Mouse (Mus musculus): ENCODE data around the gene 9330182O14Rik. TPM values are rescaled to one million over a fixed set of nuclear protein-coding genes. Genes with fewer than 3 reads are reported as not detected.

The 9330182O14Rik gene
- polyA plus RNA-seq, 1 experiment from 2014 or later, result not detected

DNA sequence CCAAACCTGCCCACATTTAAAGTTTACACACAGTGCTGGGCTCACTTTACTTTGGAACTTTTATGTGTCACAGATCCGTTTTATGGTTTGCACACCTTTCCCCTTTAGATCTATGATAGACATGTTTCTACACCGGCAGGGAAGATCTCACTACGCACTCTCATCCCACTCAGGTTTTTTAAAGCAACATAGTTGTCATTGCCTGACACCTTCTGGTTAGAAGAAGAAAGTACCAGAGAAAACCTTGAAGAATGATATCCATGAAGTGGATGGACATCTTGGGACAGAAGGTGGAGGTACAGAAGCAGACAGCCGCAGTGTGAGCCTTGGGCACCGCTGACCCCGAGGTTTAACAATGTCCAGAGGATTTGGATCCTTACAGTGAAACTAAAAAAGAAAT, 23.5 kb downstream of the 9330182O14Rik start:
- Histone ChIP-seq H3K27me3 (no peaks in the 10 kb centered on the region), H3K4me2 (replicated peaks) (no peak overlapping the region), H3K36me3 (no peaks in the 10 kb centered on the region), H3K4me1 (no peaks in the 10 kb centered on the region), H3K9ac (no peak overlapping the region), H3K4me3 (no peak overlapping the region), H3K27ac (no peak overlapping the region), H3K9me3 (no peaks in the 10 kb centered on the region)
- 82% methylated on average over 6 of the region's 6 CpGs for WGBS
- no peak for ATAC-seq (ENCODE audit: low FRiP score, low read depth)

DNA sequence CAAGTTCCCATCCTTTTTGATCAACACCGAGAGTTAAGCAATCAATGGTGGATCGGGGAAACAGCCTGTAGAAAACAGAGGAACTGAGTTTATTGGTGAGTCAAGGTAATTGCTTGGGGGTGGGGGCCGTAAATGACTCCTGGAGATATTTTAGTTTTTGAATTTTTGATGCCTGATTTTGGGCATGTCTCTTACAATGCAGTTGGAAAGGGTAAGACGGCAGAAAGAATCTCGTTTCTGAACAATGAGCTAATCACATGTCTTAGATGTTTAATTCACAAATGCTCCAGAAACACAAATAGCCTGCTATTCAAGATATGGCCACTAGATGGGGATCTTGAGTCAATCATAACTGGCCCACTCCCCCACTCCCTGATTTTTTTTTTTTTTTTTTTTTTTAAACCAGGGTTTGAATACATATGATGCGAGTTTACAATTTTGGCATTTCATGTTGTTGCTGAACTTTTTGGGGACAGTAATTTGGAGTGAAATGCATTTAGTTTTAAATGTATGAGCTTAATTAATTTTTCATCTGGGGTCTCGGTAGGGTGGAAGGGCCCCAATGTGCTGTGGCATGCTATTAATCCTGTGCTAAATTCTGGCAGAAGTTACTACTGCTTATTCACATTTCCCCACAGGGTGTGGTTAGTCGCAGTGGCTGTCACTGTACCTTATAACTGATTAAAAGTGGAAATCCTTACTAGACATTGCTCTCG, 32.6 kb downstream of the 9330182O14Rik start:
- H3K4me1 ChIP-seq, result peaks cover 15% of the 10 kb centered on the region
- H3K9me3 ChIP-seq, result no peaks in the 10 kb centered on the region
- WGBS, result 20% methylated on average over 9 of the region's 9 CpGs
- H3K27ac ChIP-seq, result peak overlapping the region; percentile 22; the same call in 1 of the 2 replicates
- H3K9ac ChIP-seq, result no peak overlapping the region
- no peaks in the 10 kb centered on the region for H3K36me3 ChIP-seq
- no peak overlapping the region for H3K4me3 ChIP-seq
- 0 out of 2 replicates have a peak, but pooled peaks cover 6% of the 10 kb centered on the region for H3K27me3 ChIP-seq
- ATAC-seq (ENCODE audit: low FRiP score, low read depth), result no peak
- peak overlapping the region; percentile 45 for H3K4me2 ChIP-seq (replicated peaks)

GRCm38 (mm10) chr15:40167276-40168139, 33.3 kb downstream of the 9330182O14Rik start:
- Histone ChIP-seq H3K4me3 (no peak overlapping the region), H3K36me3 (no peaks in the 10 kb centered on the region), H3K9me3 (no peaks in the 10 kb centered on the region), H3K27me3 (0 out of 2 replicates have a peak, but pooled peaks cover 6% of the 10 kb centered on the region), H3K27ac (peak overlapping the region; percentile 22; the same call in 1 of the 2 replicates), H3K9ac (no peak overlapping the region), H3K4me1 (peaks cover 15% of the 10 kb centered on the region), H3K4me2 (replicated peaks) (peak overlapping the region; percentile 45)
- ATAC-seq (ENCODE audit: low FRiP score, low read depth), result peak; percentile 29; the same call in 1 of the 2 replicates
- WGBS, result 47% methylated on average over 26 of the region's 26 CpGs

DNA sequence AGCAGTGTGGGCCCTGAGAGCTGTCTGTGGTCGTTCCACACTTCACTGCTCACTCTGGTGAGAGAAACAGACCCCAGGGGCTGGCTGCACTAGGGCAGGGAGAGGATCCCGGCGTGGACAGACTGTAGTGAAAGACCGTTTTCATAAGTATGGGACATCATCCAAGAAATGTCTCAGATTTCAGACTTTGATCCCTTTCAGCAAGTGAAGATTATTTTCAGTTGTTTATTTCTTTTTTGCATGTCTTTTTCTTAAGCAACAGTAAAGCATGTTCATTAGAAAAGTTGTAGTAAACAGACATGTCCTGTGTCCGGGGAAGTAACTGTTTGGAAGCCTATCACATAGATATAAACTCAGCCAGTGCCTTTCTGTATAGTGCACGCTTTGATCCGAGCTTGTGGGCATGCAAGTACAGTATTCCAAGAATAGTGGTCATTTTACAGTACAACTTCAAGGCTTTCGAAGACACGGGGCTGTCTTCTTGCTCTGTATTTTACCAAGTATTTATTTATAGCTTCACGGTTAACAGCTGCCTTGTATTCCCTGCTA, 34.0 kb downstream of the 9330182O14Rik start:
- peaks cover 15% of the 10 kb centered on the region for H3K4me1 ChIP-seq
- H3K4me2 ChIP-seq (replicated peaks), result peak overlapping the region; percentile 45
- WGBS, result 51% methylated on average over 10 of the region's 10 CpGs
- no peak overlapping the region for H3K9ac ChIP-seq
- H3K27me3 ChIP-seq, result 0 out of 2 replicates have a peak, but pooled peaks cover 6% of the 10 kb centered on the region
- no peak overlapping the region for H3K4me3 ChIP-seq
- peak; percentile 55; the same call in 1 of the 2 replicates for ATAC-seq (ENCODE audit: low FRiP score, low read depth)
- H3K9me3 ChIP-seq, result no peaks in the 10 kb centered on the region
- no peak overlapping the region for H3K27ac ChIP-seq
- H3K36me3 ChIP-seq, result no peaks in the 10 kb centered on the region

GRCm38 (mm10) chr15:40169061-40169460, 34.9 kb downstream of the 9330182O14Rik start:
- Histone ChIP-seq H3K9me3 (no peaks in the 10 kb centered on the region), H3K4me3 (no peak overlapping the region), H3K9ac (no peak overlapping the region), H3K4me2 (replicated peaks) (no peak overlapping the region), H3K27me3 (0 out of 2 replicates have a peak, but pooled peaks cover 6% of the 10 kb centered on the region), H3K4me1 (peaks cover 15% of the 10 kb centered on the region), H3K36me3 (no peaks in the 10 kb centered on the region), H3K27ac (no peak overlapping the region)
- ATAC-seq (ENCODE audit: low FRiP score, low read depth), result no peak
- WGBS, result 41% methylated on average over 5 of the region's 5 CpGs

DNA sequence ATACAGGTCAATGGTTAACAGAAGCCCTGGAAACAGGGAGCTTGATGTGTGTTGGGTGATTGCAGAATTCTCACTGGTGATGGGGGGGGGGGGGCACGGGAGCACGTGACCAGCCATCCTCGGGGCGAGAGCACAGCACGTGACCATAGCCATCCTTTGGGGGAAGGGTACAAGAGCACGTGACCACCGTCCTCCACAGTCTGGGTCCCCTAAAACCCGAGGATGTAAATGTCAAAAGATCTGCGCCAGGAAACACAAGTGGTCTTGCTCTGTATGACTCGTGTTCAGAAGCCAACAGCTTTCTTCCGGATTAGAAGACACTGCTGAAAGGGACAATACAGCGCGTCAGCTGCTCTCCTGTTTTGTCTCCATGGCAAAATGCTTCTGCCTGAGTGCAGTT, 35.5 kb downstream of the 9330182O14Rik start:
- 0 out of 2 replicates have a peak, but pooled peaks cover 5% of the 10 kb centered on the region for H3K27me3 ChIP-seq
- ATAC-seq (ENCODE audit: low FRiP score, low read depth), result no peak
- no peak overlapping the region for H3K27ac ChIP-seq
- no peak overlapping the region for H3K4me3 ChIP-seq
- H3K4me2 ChIP-seq (replicated peaks), result peak overlapping the region; percentile 14; the same call in 1 of the 2 replicates
- no peaks in the 10 kb centered on the region for H3K36me3 ChIP-seq
- H3K9ac ChIP-seq, result no peak overlapping the region
- peaks cover 15% of the 10 kb centered on the region for H3K4me1 ChIP-seq
- no peaks in the 10 kb centered on the region for H3K9me3 ChIP-seq
- WGBS, result 62% methylated on average over 13 of the region's 13 CpGs

GRCm38 (mm10) chr15:40179423-40179822, 45.3 kb downstream of the 9330182O14Rik start:
- WGBS, result 8% methylated on average over 2 of the region's 2 CpGs
- ATAC-seq (ENCODE audit: low FRiP score, low read depth), result peak; percentile 71; the same call in 1 of the 2 replicates
- Histone ChIP-seq H3K36me3 (no peaks in the 10 kb centered on the region), H3K9ac (no peak overlapping the region), H3K4me2 (replicated peaks) (no peak overlapping the region), H3K9me3 (no peaks in the 10 kb centered on the region), H3K27me3 (no peaks in the 10 kb centered on the region), H3K4me3 (no peak overlapping the region), H3K27ac (no peak overlapping the region), H3K4me1 (peaks cover 10% of the 10 kb centered on the region; the same call in 1 of the 2 replicates)

DNA sequence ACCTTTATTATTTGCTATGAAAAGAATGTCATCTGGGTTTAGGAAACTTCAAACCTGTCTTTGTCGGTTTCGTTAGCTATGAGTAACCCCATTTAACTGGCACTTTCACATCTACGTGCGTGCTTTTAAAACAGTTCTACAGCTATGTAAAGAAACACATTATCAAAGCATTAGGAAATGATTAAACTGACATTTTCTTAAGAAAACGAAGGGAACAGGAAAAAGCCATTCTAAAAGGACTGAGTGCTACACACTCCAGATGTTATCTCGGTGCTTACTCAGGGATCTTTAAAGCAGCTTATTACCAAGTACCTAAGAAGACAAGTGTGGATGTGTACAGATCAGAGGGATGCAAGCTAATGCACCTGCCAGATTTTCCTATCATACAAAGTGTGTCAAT, 52.9 kb downstream of the 9330182O14Rik start:
- Histone ChIP-seq H3K4me1 (no peaks in the 10 kb centered on the region), H3K4me2 (replicated peaks) (no peak overlapping the region), H3K36me3 (no peaks in the 10 kb centered on the region), H3K9me3 (no peaks in the 10 kb centered on the region), H3K27me3 (no peaks in the 10 kb centered on the region), H3K9ac (no peak overlapping the region), H3K27ac (no peak overlapping the region), H3K4me3 (no peak overlapping the region)
- 56% methylated on average over 6 of the region's 6 CpGs for WGBS
- ATAC-seq (ENCODE audit: low FRiP score, low read depth), result no peak

Small RNA genes within 50 kb of the gene (microRNA-seq; reads per million reads assigned to microRNA genes)
- not detected for gene Gm25958

Measured in limb, embryonic 13.5 days (tissue).